Mouse (Mus musculus) Muller cell, postnatal 12 days (primary cell): ENCODE data around the gene Mettl26.

Experiments
- DNase-seq: peaks from one replicate; pipeline ENCODE4 v3.0.0-alpha.2; 2015; ENCODE audit errors: inconsistent ontology term

Gene Mettl26

GRCm38 (mm10) chr17:25874721-25875170, at the start of gene Mettl26:
Mettl26 (plus strand) TSS chr17:25875074.
- peak; percentile 90 for DNase-seq

- DNase-seq, result no peak
These were observed 49.6 kb upstream of the Mettl26 start for GRCm38 (mm10) chr17:25825311-25825710.

GRCm38 (mm10) chr17:25825984-25826570, 48.8 kb upstream of the Mettl26 start:
- DNase-seq, result no peak

- DNase-seq, result no peak
These were observed 47.9 kb upstream of the Mettl26 start for GRCm38 (mm10) chr17:25827011-25827410.

GRCm38 (mm10) chr17:25827546-25828222, 47.2 kb upstream of the Mettl26 start:
- no peak for DNase-seq

GRCm38 (mm10) chr17:25828223-25828594, 46.7 kb upstream of the Mettl26 start:
- DNase-seq, result no peak

GRCm38 (mm10) chr17:25828712-25829557, 45.9 kb upstream of the Mettl26 start, which contains the start of gene Jmjd8:
Jmjd8 (plus strand) TSS chr17:25828867.
- DNase-seq, result peak; percentile 76

- no peak for DNase-seq
These were observed 45.3 kb upstream of the Mettl26 start for GRCm38 (mm10) chr17:25829558-25830017.

- no peak for DNase-seq
These were observed 44.6 kb upstream of the Mettl26 start for GRCm38 (mm10) chr17:25830200-25830753.

- DNase-seq, result no peak
These were observed 44.0 kb upstream of the Mettl26 start for GRCm38 (mm10) chr17:25830806-25831431.

- no peak for DNase-seq
These were observed 43.2 kb upstream of the Mettl26 start for GRCm38 (mm10) chr17:25831451-25832281.

GRCm38 (mm10) chr17:25832436-25833290, 42.2 kb upstream of the Mettl26 start:
- DNase-seq, result peak; percentile 100

GRCm38 (mm10) chr17:25833291-25833663, 41.6 kb upstream of the Mettl26 start, which contains the start of gene Stub1:
Stub1 (minus strand) TSS chr17:25833404.
- peak; percentile 95 for DNase-seq

- no peak for DNase-seq
These were observed 40.8 kb upstream of the Mettl26 start for GRCm38 (mm10) chr17:25833961-25834594.

- DNase-seq, result no peak
These were observed 40.2 kb upstream of the Mettl26 start for GRCm38 (mm10) chr17:25834595-25835222.

- DNase-seq, result no peak
These were observed 39.6 kb upstream of the Mettl26 start for GRCm38 (mm10) chr17:25835301-25835700.

GRCm38 (mm10) chr17:25835816-25836215, 39.1 kb upstream of the Mettl26 start:
- no peak for DNase-seq

GRCm38 (mm10) chr17:25836397-25837075, 38.3 kb upstream of the Mettl26 start:
- DNase-seq, result peak; percentile 32
